Mouse (Mus musculus) spleen, adult 18-20 months (tissue): Measurements from ENCODE around the gene Abca3.
"Not testable (repeated sequence)": the region's sequence is repeated elsewhere in the genome, so short reads cannot be mapped to it uniquely, and the experiment has no call there.

Experiments
- DNase-seq, 2 experiments: peaks; one replicate each; pipeline ENCODE4 v3.0.0; 2022; ENCODE audit warnings: mixed read lengths in 2 of 2

Gene Abca3

DNA sequence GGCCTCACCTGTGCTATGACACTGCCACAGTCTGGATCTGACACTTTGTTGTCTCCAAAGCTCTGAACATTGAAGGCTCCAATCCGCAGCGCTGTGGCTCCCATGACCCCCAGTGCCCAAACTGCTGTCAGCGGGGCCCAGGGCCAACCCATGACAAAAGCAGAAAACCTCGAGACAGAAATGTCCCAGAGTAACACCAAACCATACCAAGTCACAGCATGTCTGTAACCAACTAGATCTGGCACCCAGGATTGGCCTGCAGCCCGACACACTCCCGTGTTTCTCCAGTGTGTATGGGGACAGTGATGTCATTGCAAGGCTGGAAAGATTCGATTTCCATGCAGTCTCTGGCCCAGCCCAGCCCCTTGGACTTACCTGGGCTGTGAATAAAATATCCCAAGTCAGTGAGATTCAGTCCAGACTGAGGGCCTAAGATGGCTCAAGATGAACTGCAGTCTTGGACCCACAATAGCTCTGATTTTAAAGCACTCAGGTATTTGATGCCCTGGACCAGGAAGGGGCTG is 90.9 kb downstream of the Abca3 start, which contains the start of gene Dnase1l2:
TSS of gene Dnase1l2 (minus strand) at position 474 of the 524 bp plus-strand sequence.
- no peak for DNase-seq

GRCm38 (mm10) chr17:24443409-24443808 is 91.7 kb downstream of the Abca3 start:
- no peak for DNase-seq

DNA sequence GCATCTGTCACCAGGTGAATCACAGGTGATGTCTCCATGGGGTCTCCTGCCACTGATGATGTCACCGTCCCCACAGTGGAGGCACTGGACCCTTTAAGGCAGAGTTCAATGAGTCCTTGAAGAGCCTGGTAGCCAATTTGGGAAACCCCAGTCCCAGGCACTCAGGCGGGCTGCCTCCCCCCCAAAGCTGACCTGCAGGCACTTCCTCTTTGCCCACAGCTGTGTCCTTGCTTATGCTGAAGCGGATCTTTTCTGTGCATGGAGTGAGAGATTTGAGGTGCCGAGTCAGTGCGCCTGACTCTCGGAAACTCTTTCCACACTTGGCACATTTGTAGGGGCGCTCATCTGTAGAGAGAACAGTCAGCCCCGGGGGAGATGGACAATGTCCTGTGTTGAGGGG is 94.8 kb downstream of the Abca3 start:
- DNase-seq, result no peak

GRCm38 (mm10) chr17:24449507-24449906 is 97.8 kb downstream of the Abca3 start:
- DNase-seq, result no peak

GRCm38 (mm10) chr17:24451220-24451619 is 99.5 kb downstream of the Abca3 start:
- DNase-seq, result no peak

- DNase-seq, result no peak
Observed at GRCm38 (mm10) chr17:24453372-24453771, 101.6 kb downstream of the Abca3 start.

DNA sequence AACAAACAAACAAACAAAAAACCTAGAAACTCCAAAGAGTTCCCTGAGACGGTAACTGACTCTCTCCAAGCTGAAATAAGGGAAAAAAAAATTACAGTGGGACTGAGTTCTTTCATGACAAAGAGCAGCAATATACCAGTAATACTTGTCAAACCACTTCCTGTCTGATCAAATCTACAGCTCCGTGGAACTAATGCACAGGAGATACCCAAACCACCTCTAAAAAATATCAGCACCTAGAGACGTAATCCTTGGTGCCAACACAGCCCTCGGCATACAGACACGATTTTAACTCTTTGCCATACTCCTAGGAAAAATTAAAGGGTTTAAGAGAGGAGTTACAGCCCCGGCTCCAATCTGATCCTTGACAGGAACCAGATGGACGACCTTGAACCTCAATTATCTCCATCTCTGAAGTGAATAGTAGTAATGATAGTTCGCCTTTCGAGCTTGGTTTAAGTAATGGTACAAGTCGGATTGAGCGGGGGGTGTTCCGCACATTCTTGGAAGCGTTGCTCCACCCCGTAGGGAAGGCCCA is 102.5 kb downstream of the Abca3 start:
- DNase-seq, result no peak

DNA sequence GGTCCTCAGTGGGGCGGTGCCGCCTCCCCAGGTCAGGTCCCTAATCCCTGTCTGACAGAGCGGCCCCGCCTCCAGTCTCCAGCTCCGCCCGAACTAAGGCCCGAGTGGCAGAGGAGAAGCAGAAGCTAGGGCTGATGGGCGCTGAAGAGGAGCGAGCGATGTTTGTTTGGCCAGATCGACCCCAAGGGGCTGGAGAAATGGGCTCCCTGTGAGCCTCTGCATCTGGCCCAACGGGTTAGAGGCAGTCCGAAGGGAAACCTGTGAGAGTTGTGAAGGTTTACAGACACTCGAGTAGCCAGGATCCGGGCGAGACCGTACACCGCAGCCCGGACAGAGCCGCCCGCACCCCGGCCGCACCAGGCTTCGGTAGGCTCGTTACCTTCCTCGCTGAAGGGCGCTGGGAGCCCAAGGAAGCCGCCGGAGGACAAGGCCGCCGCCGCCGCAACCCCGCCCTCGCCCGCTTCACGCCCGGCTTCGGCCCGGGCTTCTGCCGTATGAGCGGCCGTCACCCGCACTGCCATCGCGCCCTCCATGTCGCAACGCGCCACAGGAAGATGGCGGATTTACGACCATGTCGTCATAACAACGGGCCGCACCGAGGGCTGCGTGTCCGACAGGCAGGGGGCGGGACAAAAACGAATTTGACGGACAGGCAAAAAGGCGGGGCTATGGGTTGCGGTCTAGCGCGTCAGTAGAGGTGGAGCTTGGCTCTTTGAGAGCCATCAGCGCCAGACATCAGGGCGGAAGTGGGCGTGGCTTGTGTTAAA is 103.2 kb downstream of the Abca3 start:
- peak; percentile 99 to 100 for DNase-seq

DNA sequence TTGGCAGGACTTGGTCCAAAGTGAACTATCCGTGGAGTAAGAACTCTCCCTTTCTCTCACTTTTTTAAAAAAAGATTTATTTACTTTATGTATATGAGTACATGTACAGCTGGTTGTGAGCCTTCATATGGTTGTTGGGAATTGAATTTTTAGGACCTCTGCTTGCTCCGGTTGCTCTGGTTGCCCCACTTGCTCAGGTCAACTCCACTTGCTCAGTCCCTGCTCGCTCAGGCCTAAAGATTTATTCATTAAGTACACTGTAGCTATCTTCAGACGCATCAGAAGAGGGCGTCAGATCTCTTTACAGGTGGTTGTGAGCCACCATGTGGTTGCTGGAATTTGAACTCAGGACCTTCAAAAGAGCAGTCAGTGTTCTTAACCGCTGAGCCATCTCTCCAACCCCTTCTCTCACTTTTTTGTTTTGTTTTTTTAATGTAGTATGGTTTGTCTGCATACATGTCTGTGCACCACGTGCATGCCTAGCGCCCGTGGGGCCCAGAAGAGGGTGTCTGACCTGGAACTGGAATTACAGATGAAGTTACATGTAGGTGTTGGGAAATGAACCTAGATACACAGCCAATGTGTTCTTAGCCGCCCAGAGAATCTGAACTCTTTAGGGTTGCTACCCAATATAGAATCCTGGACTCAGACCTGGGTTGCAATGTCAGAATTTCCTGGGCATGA is 103.9 kb downstream of the Abca3 start:
- not testable (repeated sequence) for DNase-seq
